Mouse (Mus musculus) ES-Bruce4 (cell line): ENCODE measurements around the gene St6galnac3. TPM values are rescaled to one million over a fixed set of nuclear protein-coding genes. Genes with fewer than 3 reads are reported as not detected.

Source experiments
- H3K27ac ChIP-seq: 2 replicates; pipeline ENCODE4 v1.5.1; 2012; ENCODE audit warnings: low read length, inconsistent platforms; ENCODE audit not compliant: insufficient read depth
- H3K27me3 ChIP-seq: 2 replicates; pipeline ENCODE4 v1.6.1; 2012; ENCODE audit warnings: mild to moderate bottlenecking, low read length, inconsistent platforms; ENCODE audit not compliant: control insufficient read depth, poor library complexity, insufficient read depth, severe bottlenecking
- H3K36me3 ChIP-seq: 2 replicates; pipeline ENCODE4 v1.6.1; 2012; ENCODE audit warnings: inconsistent platforms, mild to moderate bottlenecking, low read length, moderate library complexity; ENCODE audit not compliant: control insufficient read depth, poor library complexity, insufficient read depth, severe bottlenecking
- H3K4me1 ChIP-seq: one replicate; pipeline ENCODE4 v1.8.1; 2011; ENCODE audit warnings: low read length; ENCODE audit not compliant: control insufficient read depth, insufficient read depth
- H3K4me3 ChIP-seq: 2 replicates; pipeline ENCODE4 v1.5.1; 2011; ENCODE audit warnings: low read depth, mild to moderate bottlenecking, low read length
- H3K9ac ChIP-seq: 2 replicates; pipeline ENCODE4 v1.6.1; 2012; ENCODE audit warnings: low read depth, mild to moderate bottlenecking, inconsistent platforms; ENCODE audit not compliant: poor library complexity, severe bottlenecking
- H3K9me3 ChIP-seq: replicated peaks from 2 replicates; pipeline ENCODE4 v1.6.1; 2012; ENCODE audit warnings: mild to moderate bottlenecking, low read length, inconsistent platforms; ENCODE audit not compliant: control insufficient read depth, poor library complexity, insufficient read depth, severe bottlenecking
- CTCF ChIP-seq: IDR thresholded peaks from one replicate; pipeline ENCODE4 v1.8.1; 2011; ENCODE audit warnings: low read depth, low read length
- EP300 ChIP-seq: IDR thresholded peaks from 2 replicates; pipeline ENCODE4 v1.6.1; 2011; ENCODE audit warnings: low read depth, low read length; ENCODE audit not compliant: insufficient read depth
- POLR2A ChIP-seq: IDR thresholded peaks from one replicate; pipeline ENCODE4 v1.8.1; 2011; ENCODE audit warnings: low read length; ENCODE audit not compliant: insufficient read depth
- polyA plus RNA-seq: library from polyadenylated mRNA; stranded (reverse); fragments of >200 nt; gene quantifications from 2 replicates; pipeline ENCODE4 v1.2.4, GENCODE M21; 2011; ENCODE audit warnings: low read depth; ENCODE audit not compliant: missing spikeins, insufficient read depth, insufficient read length

St6galnac3 gene
- polyA plus RNA-seq, 1 experiment: 4.8 TPM

GRCm38 (mm10) chr3:153662796-153663195 lies 62.2 kb downstream of the St6galnac3 start:
- no peaks in the 10 kb centered on the region for H3K4me1 ChIP-seq

GRCm38 (mm10) chr3:153661927-153662326 lies 63.0 kb downstream of the St6galnac3 start:
- TF ChIP-seq CTCF (no peak), EP300 (no peak), POLR2A (no peak)
- H3K9me3 ChIP-seq: peaks cover 9% of the 10 kb centered on the region
- H3K27me3 ChIP-seq: no peaks in the 10 kb centered on the region
- H3K4me3 ChIP-seq: no peak overlapping the region
- no peak overlapping the region for H3K9ac ChIP-seq
- H3K36me3 ChIP-seq: no peaks in the 10 kb centered on the region
- H3K4me1 ChIP-seq: no peaks in the 10 kb centered on the region
- no peak overlapping the region for H3K27ac ChIP-seq

More at GRCm38 (mm10) chr3:153662796-153663195, 62.2 kb downstream of the St6galnac3 start:
- Histone ChIP-seq H3K27ac (no peak overlapping the region), H3K4me3 (no peak overlapping the region), H3K27me3 (no peaks in the 10 kb centered on the region), H3K9ac (no peak overlapping the region), H3K36me3 (no peaks in the 10 kb centered on the region), H3K9me3 (peaks cover 9% of the 10 kb centered on the region)
- TF ChIP-seq POLR2A (no peak), CTCF (no peak), EP300 (no peak)

- no peak overlapping the region for H3K27ac ChIP-seq
These were observed 65.3 kb downstream of the St6galnac3 start for GRCm38 (mm10) chr3:153659575-153660168.

GRCm38 (mm10) chr3:153658051-153658777 lies 66.8 kb downstream of the St6galnac3 start:
- no peaks in the 10 kb centered on the region for H3K4me1 ChIP-seq
- H3K27ac ChIP-seq: no peak overlapping the region
- H3K4me3 ChIP-seq: no peak overlapping the region
- TF ChIP-seq CTCF (peak; percentile 63), POLR2A (no peak)
- H3K9ac ChIP-seq: no peak overlapping the region
- H3K9me3 ChIP-seq: peaks cover 9% of the 10 kb centered on the region
- H3K36me3 ChIP-seq: no peaks in the 10 kb centered on the region
- H3K27me3 ChIP-seq: no peaks in the 10 kb centered on the region

More at GRCm38 (mm10) chr3:153659575-153660168, 65.3 kb downstream of the St6galnac3 start:
- no peak for TF ChIP-seq POLR2A
- TF ChIP-seq EP300: no peak
- TF ChIP-seq CTCF: no peak
- H3K9me3 ChIP-seq: peaks cover 9% of the 10 kb centered on the region
- H3K9ac ChIP-seq: no peak overlapping the region
- no peaks in the 10 kb centered on the region for H3K4me1 ChIP-seq
- H3K36me3 ChIP-seq: no peaks in the 10 kb centered on the region
- no peaks in the 10 kb centered on the region for H3K27me3 ChIP-seq
- H3K4me3 ChIP-seq: no peak overlapping the region

GRCm38 (mm10) chr3:153655071-153655470 lies 69.9 kb downstream of the St6galnac3 start:
- H3K9me3 ChIP-seq: peaks cover 9% of the 10 kb centered on the region
- TF ChIP-seq POLR2A (no peak), CTCF (no peak), EP300 (no peak)
- no peaks in the 10 kb centered on the region for H3K27me3 ChIP-seq
- no peak overlapping the region for H3K27ac ChIP-seq
- H3K4me1 ChIP-seq: no peaks in the 10 kb centered on the region
- no peaks in the 10 kb centered on the region for H3K36me3 ChIP-seq
- no peak overlapping the region for H3K4me3 ChIP-seq
- H3K9ac ChIP-seq: no peak overlapping the region

GRCm38 (mm10) chr3:153652850-153653249 lies 72.1 kb downstream of the St6galnac3 start:
- TF ChIP-seq EP300 (no peak), POLR2A (no peak), CTCF (no peak)
- Histone ChIP-seq H3K9ac (no peak overlapping the region), H3K9me3 (no peaks in the 10 kb centered on the region), H3K27ac (no peak overlapping the region), H3K4me3 (no peak overlapping the region), H3K4me1 (no peaks in the 10 kb centered on the region), H3K36me3 (no peaks in the 10 kb centered on the region), H3K27me3 (no peaks in the 10 kb centered on the region)
